Mouse (Mus musculus): ENCODE measurements around the gene Fam222a. TPM values are rescaled to one million over a fixed set of nuclear protein-coding genes. Genes with fewer than 3 reads are reported as not detected.
A peak's percentile ranks its signal among the peaks of the same experiment; 100 is the strongest.

Fam222a gene
- polyA plus RNA-seq (2015; fragmentation: Nextera tagmentation; extraction: Ambion mirVana): 0.46 and 0.63 TPM in 2 replicates

DNA sequence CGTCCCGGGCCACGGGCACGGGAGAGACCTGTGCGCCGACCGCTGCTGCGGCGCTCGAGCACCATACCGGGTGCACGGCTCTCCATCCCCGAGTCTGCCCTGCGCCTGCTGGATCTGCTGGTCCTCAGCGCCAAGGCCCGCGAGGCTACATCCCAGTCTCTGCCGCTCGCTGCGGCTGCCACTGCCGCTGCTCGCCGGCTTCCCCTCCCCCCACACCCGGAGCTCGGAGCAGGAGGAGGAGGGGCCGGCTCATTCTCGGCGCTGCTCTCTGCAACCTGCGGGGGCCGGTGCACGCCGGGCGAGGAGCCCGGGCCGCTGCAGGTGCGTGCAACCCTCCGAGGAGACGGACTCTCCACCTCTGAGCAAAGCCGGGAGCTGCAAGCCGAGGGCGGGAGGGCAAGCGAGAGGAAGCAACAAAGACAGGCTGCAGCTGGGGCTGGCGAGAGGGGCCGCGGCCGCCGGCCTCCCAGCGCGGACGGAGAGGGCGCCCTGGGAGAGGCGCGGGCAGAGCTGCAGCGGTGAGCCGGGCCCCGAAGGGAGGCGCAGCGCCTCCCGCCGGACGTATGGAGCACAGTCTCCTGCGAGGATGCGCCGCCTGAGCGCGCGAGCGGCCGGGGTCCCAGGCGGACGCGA, at the start of gene Fam222a:
TSS of gene Fam222a (plus strand) at position 452 of the 633 bp plus-strand sequence.
- peaks cover 52% of the 10 kb centered on the region for H3K4me1 ChIP-seq
- H3K27ac ChIP-seq: peak within 1 kb of the TSS; percentile 51; the same call in 1 of the 2 replicates
- H3K27me3 ChIP-seq: peaks cover 45% of the 10 kb centered on the region
- no peaks in the 10 kb centered on the region for H3K36me3 ChIP-seq
- peak within 1 kb of the TSS; percentile 50 for H3K9ac ChIP-seq
- no peaks in the 10 kb centered on the region for H3K9me3 ChIP-seq
- WGBS: 0% methylated on average over 69 of the region's 72 CpGs
- peak within 1 kb of the TSS; percentile 100 for H3K4me2 ChIP-seq
- peak; percentile 35 for ATAC-seq (ENCODE audit: insufficient number of reproducible peaks, low FRiP score, low TSS enrichment, low read depth)
- H3K4me3 ChIP-seq: peak within 1 kb of the TSS; percentile 76

DNA sequence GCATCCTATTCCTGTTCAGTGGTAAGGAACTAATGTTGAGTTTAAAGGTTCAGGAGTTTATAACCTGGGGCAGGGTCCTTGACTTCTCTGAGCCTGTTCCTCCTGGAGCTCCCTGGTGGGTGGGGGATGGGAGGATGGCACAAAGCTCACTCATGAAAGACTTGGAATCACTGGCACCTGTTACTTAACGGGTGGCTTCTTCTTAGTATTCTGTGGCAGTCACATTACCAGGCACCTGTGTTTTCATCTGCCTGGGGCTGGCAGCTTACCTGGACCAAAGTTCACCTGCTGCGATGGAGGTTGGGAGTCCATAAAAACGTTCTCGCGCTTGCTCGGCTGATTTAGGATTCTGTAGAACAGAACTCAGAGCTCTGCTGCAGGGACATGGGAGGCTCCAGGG, 39.5 kb upstream of the Fam222a start:
- Histone ChIP-seq H3K4me2 (no peak overlapping the region), H3K36me3 (no peaks in the 10 kb centered on the region)
- 74% methylated on average over 6 of the region's 6 CpGs for WGBS

DNA sequence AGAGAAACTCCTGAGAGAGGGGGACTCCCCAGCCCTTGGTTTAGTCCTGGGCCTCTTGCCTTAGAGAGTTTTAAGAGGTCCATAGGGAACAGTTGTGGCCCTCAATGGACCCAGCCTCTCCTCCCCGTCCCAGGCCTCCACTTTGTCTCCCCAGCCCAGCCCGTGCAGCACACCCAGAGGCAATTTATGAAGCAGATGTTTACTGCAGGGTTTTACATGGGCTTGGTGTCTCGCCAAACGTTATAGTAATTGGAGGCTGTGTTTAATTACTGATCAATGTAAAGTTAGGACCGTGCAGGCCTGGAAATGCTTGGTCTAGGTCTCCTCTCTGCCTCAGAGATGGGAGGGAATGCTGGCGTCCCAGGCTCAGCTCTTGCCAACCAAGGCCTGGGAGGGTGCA, 37.5 kb upstream of the Fam222a start:
- Histone ChIP-seq H3K36me3 (no peaks in the 10 kb centered on the region), H3K27me3 (0 out of 2 replicates have a peak, but pooled peaks cover 5% of the 10 kb centered on the region), H3K4me1 (peaks cover 8% of the 10 kb centered on the region; the same call in 1 of the 2 replicates), H3K27ac (no peak overlapping the region), H3K4me2 (no peak overlapping the region), H3K4me3 (no peak overlapping the region), H3K9ac (no peak overlapping the region), H3K9me3 (no peaks in the 10 kb centered on the region)
- peak; percentile 28; the same call in 1 of the 2 replicates for ATAC-seq (ENCODE audit: insufficient number of reproducible peaks, low FRiP score, low TSS enrichment, low read depth)
- WGBS: 11% methylated on average over 6 of the region's 6 CpGs

More for the DNA sequence above, 39.5 kb upstream of the Fam222a start:
- Histone ChIP-seq H3K4me3 (no peak overlapping the region), H3K4me1 (peaks cover 8% of the 10 kb centered on the region; the same call in 1 of the 2 replicates), H3K9me3 (no peaks in the 10 kb centered on the region), H3K9ac (no peak overlapping the region), H3K27me3 (no peaks in the 10 kb centered on the region), H3K27ac (no peak overlapping the region)
- ATAC-seq (ENCODE audit: insufficient number of reproducible peaks, low FRiP score, low TSS enrichment, low read depth): no peak

DNA sequence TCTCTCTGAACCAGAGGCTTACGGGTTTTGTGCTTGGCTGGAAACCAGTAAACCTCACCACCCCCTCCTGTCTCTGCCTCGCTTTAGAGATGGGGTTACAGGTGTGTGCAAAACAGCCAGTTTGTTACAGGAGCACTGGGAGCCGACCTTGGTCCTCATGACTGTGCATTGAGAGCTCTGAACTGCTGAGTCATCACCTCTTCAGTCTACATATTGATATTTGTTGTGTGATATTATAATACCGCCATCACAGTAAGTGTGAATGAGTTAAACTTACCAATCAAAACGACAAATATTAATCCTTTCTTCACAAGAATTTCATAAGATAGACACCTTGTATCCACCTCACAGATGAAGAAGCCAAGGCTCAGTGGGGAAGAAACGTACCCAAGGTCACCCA, 35.8 kb upstream of the Fam222a start:
- ATAC-seq (ENCODE audit: insufficient number of reproducible peaks, low FRiP score, low TSS enrichment, low read depth): no peak
- no peak overlapping the region for H3K27ac ChIP-seq
- H3K36me3 ChIP-seq: no peaks in the 10 kb centered on the region
- WGBS: 61% methylated on average over 6 of the region's 6 CpGs
- H3K9ac ChIP-seq: no peak overlapping the region
- peaks cover 10% of the 10 kb centered on the region for H3K27me3 ChIP-seq
- no peaks in the 10 kb centered on the region for H3K9me3 ChIP-seq
- H3K4me2 ChIP-seq: no peak overlapping the region
- H3K4me1 ChIP-seq: peaks cover 8% of the 10 kb centered on the region; the same call in 1 of the 2 replicates
- H3K4me3 ChIP-seq: no peak overlapping the region

DNA sequence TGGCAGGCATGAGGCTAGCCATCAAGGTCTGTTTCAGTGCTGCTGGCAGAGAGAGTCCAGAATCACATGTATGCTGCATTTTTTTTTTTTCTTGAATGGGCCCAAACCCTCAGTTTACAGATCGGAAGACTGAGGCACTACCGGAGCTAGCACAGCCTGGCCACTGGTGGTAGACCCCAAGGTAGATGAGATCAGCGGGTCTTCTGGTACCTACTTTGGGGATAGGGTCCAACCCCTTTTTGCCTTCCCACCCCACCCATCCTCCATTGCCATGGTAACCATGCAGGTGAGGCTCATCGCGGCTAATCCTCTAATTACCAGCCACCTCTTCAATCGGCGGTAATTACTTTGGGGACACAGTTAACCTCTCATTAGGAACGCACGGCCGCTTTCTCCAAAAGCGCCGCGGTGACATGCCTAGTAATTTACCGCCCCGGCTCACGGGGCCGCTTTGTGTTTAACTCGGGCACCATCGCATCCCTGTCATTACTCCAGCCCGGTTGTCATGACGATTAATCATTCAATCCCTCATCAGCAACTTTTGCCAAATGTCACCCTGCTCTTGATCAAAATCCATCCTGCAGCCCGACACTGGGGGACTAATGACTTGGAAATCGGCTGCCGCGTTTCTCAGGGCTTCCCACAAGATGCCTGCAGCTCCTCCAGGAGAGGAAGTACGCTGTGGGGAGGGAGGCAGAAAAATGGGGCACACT, 30.4 kb upstream of the Fam222a start:
- H3K27ac ChIP-seq: no peak overlapping the region
- peaks cover 21% of the 10 kb centered on the region for H3K27me3 ChIP-seq
- H3K9ac ChIP-seq: no peak overlapping the region
- no peaks in the 10 kb centered on the region for H3K36me3 ChIP-seq
- H3K4me1 ChIP-seq: peaks cover 31% of the 10 kb centered on the region
- WGBS: 9% methylated on average over 26 of the region's 26 CpGs
- no peaks in the 10 kb centered on the region for H3K9me3 ChIP-seq
- peak overlapping the region; percentile 27 for H3K4me2 ChIP-seq
- peak overlapping the region; percentile 12; the same call in 1 of the 2 replicates for H3K4me3 ChIP-seq
- ATAC-seq (ENCODE audit: insufficient number of reproducible peaks, low FRiP score, low TSS enrichment, low read depth): no peak

DNA sequence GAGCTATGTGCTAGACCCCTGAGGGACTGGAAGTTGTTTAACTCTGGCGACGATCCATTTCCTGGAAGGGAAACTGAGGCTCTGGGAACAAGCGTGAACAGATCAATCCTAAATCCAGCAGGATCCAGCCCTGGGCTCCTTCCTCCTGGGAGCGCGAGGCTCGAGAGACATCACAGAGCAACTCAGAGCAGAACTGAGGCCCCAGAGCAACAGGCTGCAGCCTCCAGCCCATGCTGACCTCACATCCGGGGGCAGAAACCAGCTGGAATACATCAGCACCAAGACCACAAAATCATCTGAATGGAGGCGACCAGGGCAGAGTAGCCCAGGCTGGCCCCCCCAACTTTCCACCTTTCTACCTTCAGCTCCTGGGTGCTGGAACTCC, 29.8 kb upstream of the Fam222a start:
- Histone ChIP-seq H3K36me3 (no peaks in the 10 kb centered on the region), H3K4me2 (0 out of 2 replicates have a peak overlapping the region, but pooled peaks have one; percentile 27), H3K9ac (no peak overlapping the region), H3K9me3 (no peaks in the 10 kb centered on the region), H3K4me3 (0 out of 2 replicates have a peak overlapping the region, but pooled peaks have one; percentile 12), H3K27me3 (peaks cover 21% of the 10 kb centered on the region), H3K27ac (no peak overlapping the region), H3K4me1 (peaks cover 31% of the 10 kb centered on the region)
- WGBS: 4% methylated on average over 8 of the region's 8 CpGs
- no peak for ATAC-seq (ENCODE audit: insufficient number of reproducible peaks, low FRiP score, low TSS enrichment, low read depth)

DNA sequence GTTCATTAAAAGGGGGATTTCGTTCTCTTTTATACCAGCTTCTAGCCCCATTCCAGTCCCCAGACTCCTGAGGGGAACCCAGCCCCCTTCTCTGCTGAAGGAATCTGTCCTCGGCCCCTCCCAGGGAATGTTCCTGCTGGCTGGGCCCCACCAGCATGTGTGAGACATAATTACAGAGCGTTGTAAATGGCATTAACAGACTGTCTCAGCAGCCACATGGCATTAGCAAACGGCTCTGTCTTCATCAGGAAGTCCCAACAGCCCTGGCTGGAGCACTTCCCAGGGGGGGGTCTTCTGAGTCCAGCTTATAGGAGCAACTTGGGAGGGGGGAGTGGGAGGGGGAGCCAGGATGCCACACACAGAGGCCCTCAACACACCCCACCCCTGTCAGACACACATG, 29.1 kb upstream of the Fam222a start:
- Histone ChIP-seq H3K36me3 (no peaks in the 10 kb centered on the region), H3K4me2 (0 out of 2 replicates have a peak overlapping the region, but pooled peaks have one; percentile 0), H3K9ac (no peak overlapping the region), H3K9me3 (no peaks in the 10 kb centered on the region), H3K27me3 (peaks cover 21% of the 10 kb centered on the region), H3K27ac (no peak overlapping the region), H3K4me1 (peaks cover 31% of the 10 kb centered on the region), H3K4me3 (no peak overlapping the region)
- no peak for ATAC-seq (ENCODE audit: insufficient number of reproducible peaks, low FRiP score, low TSS enrichment, low read depth)
- 7% methylated on average over 4 of the region's 4 CpGs for WGBS

DNA sequence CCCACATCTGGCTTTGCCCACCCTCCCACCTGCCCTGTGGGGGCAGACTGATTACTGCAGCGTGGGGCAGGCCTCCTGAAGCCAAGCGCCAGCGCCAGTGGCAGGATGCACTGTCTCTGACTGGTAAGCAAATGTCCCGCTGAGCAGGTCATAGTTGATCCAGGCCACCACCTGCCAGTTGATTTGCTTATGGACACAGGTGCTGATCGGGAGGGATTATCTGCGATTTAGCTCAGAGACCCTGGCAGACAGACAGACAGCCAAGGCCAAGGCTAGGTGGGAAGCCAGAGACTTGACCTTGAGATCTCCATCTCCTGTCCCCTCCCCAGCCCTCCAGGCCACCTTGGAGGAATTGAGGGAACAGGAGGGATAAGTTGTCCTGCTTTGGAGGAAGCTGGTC, 28.1 kb upstream of the Fam222a start:
- Histone ChIP-seq H3K4me1 (peaks cover 31% of the 10 kb centered on the region), H3K4me2 (no peak overlapping the region), H3K4me3 (no peak overlapping the region), H3K27me3 (peaks cover 21% of the 10 kb centered on the region), H3K9ac (no peak overlapping the region), H3K27ac (no peak overlapping the region), H3K36me3 (no peaks in the 10 kb centered on the region), H3K9me3 (no peaks in the 10 kb centered on the region)
- ATAC-seq (ENCODE audit: insufficient number of reproducible peaks, low FRiP score, low TSS enrichment, low read depth): no peak
- 62% methylated on average over 6 of the region's 6 CpGs for WGBS

DNA sequence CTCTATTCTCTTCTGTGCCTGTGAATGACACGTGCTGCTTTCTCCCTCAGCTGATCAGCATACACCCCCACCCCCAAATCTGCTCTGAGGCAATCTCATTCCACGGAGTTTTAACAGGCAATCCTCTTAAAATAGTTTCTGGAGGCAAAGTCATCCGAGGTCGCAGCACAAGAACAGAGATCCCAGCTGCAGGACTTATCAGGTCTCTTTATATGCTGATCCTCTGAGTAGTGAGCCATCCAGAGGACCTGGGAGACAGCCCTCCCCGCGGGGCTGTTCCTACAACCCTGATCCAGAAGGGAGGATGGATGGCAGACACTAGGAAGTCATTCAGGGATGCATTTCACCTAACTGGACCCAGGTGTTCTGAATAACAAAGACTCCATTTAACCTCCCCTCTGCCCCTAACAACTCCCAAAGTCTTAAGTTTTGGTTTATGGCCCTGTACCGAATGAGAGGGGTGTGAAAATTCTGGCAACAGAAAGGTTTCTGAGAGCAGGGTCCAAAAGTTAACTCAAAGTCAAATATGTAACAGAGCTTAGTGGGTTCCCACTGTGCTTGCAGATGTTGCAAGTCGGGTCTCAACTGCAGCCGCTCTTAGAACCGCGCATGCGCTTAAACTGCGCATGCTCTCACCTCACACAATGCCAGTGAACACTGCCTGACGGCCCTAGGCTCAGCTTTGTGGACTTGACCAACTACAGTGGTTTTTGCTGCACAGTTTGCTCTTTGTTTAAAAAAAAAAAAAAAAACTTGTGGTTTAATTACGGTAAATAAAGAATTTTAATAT, 26.0 kb upstream of the Fam222a start:
- 31% methylated on average over 15 of the region's 15 CpGs for WGBS
- no peak overlapping the region for H3K27ac ChIP-seq
- no peak for ATAC-seq (ENCODE audit: insufficient number of reproducible peaks, low FRiP score, low TSS enrichment, low read depth)

DNA sequence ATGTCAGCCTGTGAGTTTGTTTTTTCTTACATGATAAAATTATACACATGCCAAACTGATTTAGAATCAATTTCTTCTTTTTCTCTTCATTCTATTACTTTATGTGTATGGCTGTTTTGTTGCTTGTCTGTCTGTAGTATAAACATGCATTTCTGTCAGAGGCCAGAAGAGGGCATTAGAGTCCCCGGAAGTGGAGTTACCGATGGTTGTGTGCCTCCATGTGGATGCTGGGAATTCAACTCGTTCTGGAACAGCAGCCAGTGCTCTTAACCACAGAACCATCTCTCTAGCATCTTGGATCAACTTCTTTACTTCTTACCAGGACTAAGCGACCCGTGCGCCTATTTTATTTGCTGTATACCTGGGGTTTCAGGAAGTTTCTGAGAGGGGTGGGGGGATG, 24.2 kb upstream of the Fam222a start:
- Histone ChIP-seq H3K4me1 (peaks cover 19% of the 10 kb centered on the region), H3K9me3 (no peaks in the 10 kb centered on the region), H3K27me3 (no peaks in the 10 kb centered on the region), H3K36me3 (no peaks in the 10 kb centered on the region), H3K4me3 (no peak overlapping the region), H3K4me2 (no peak overlapping the region), H3K27ac (no peak overlapping the region), H3K9ac (no peak overlapping the region)
- WGBS: 83% methylated on average over 6 of the region's 6 CpGs
- no peak for ATAC-seq (ENCODE audit: insufficient number of reproducible peaks, low FRiP score, low TSS enrichment, low read depth)

More for the DNA sequence above, 26.0 kb upstream of the Fam222a start:
- Histone ChIP-seq H3K9me3 (no peaks in the 10 kb centered on the region), H3K4me2 (no peak overlapping the region), H3K4me3 (no peak overlapping the region), H3K9ac (no peak overlapping the region), H3K4me1 (peaks cover 33% of the 10 kb centered on the region), H3K27me3 (peaks cover 13% of the 10 kb centered on the region), H3K36me3 (no peaks in the 10 kb centered on the region)

DNA sequence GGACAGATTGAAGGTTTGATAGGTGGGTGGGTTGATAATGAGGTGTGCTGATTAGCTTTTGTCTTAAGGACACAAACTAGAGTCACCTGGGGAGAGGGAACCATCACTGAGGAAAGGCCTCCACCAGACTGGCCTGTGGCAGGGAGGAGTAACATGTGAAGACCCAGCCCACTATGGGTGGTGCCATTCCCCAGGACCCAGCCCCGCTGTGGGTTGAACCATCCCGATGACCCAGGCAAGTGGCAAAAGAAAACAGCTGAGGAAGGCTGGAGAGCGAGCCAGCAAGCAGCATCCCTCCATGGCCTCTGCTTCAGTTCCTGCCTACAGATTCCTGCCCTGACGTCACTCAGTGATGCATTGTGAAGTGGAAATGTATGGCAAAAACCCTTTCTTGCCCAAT, 23.6 kb upstream of the Fam222a start:
- H3K9me3 ChIP-seq: no peaks in the 10 kb centered on the region
- H3K9ac ChIP-seq: no peak overlapping the region
- no peaks in the 10 kb centered on the region for H3K27me3 ChIP-seq
- 80% methylated on average over 4 of the region's 4 CpGs for WGBS
- no peak overlapping the region for H3K27ac ChIP-seq
- no peak for ATAC-seq (ENCODE audit: insufficient number of reproducible peaks, low FRiP score, low TSS enrichment, low read depth)
- H3K4me1 ChIP-seq: peaks cover 13% of the 10 kb centered on the region
- H3K4me2 ChIP-seq: no peak overlapping the region
- no peaks in the 10 kb centered on the region for H3K36me3 ChIP-seq
- no peak overlapping the region for H3K4me3 ChIP-seq

Data from limb, embryonic 15.5 days (tissue).